Mouse (Mus musculus) olfactory bulb, adult 2 months (tissue): ENCODE measurements around the gene Unc13b.

Experiments used
- CTCF ChIP-seq: fragments of 200-500 bp; IDR thresholded peaks from 2 replicates; pipeline ENCODE4 v1.5.1; 2012; ENCODE audit warnings: low read depth, mild to moderate bottlenecking, low read length, moderate library complexity; ENCODE audit not compliant: insufficient read depth
- POLR2A ChIP-seq: fragments of 200-500 bp; IDR thresholded peaks from 2 replicates; pipeline ENCODE4 v1.6.1; 2012; ENCODE audit warnings: mild to moderate bottlenecking, low read depth, low read length, moderate library complexity; ENCODE audit not compliant: insufficient read depth

GRCm38 (mm10) chr4:43019641-43020465 lies 38.9 kb upstream of the Unc13b start:
- TF ChIP-seq POLR2A (no peak), CTCF (no peak)
